Mouse (Mus musculus) hindbrain, embryonic 11.5 days (tissue): ENCODE results near the gene Topors. TPM values are rescaled to one million over a fixed set of nuclear protein-coding genes. Genes with fewer than 3 reads are reported as not detected.
A peak's percentile ranks its signal among the peaks of the same experiment; 100 is the strongest.

Source experiments
- ATAC-seq: fragments of 200-750 bp; cut with Nextera tagmentation; 2 replicates; pipeline ENCODE4 v1.8.0; 2017; ENCODE audit warnings: mild to moderate bottlenecking, moderate TSS enrichment, moderate library complexity; ENCODE audit not compliant: low FRiP score
- DNase-seq: peaks from one replicate; pipeline ENCODE4 v3.0.0-alpha.2; 2015; ENCODE audit warnings: low spot score
- H3K27ac ChIP-seq: fragments of 300-500 bp; sonication (generic); 2 replicates; pipeline ENCODE4 v1.5.1; 2014; ENCODE audit warnings: mild to moderate bottlenecking, low read depth, low read length
- H3K27me3 ChIP-seq: fragments of 300-500 bp; sonication (generic); 2 replicates; pipeline ENCODE4 v1.6.1; 2014; ENCODE audit warnings: mild to moderate bottlenecking, low read length, moderate library complexity, mixed read lengths; ENCODE audit not compliant: control insufficient read depth, insufficient read depth
- H3K36me3 ChIP-seq: fragments of 300-500 bp; sonication (generic); 2 replicates; pipeline ENCODE4 v1.6.1; 2014; ENCODE audit warnings: mild to moderate bottlenecking, low read length, moderate library complexity, mixed read lengths; ENCODE audit not compliant: control insufficient read depth, insufficient read depth
- H3K4me1 ChIP-seq: fragments of 300-500 bp; sonication (generic); replicated peaks from 2 replicates; pipeline ENCODE4 v1.6.1; 2014; ENCODE audit warnings: low read length, mixed read lengths; ENCODE audit not compliant: control insufficient read depth, insufficient read depth
- H3K4me2 ChIP-seq: fragments of 300-500 bp; sonication (generic); replicated peaks from 2 replicates; pipeline ENCODE4 v1.6.1; 2014; ENCODE audit warnings: mild to moderate bottlenecking, low read depth, low read length
- H3K4me3 ChIP-seq: fragments of 300-500 bp; sonication (generic); 2 replicates; pipeline ENCODE4 v1.5.1; 2014; ENCODE audit warnings: low read depth, low read length
- H3K9ac ChIP-seq: fragments of 300-500 bp; sonication (generic); 2 replicates; pipeline ENCODE4 v1.6.1; 2014; ENCODE audit warnings: low read depth, low read length
- H3K9me3 ChIP-seq: fragments of 300-500 bp; sonication (generic); 2 replicates; pipeline ENCODE4 v1.6.1; 2016; ENCODE audit warnings: low read length; ENCODE audit not compliant: control insufficient read depth
- WGBS: fragments of 180-500 bp; shearing (Covaris S2); extraction: QIAGEN DNeasy Blood & Tissue Kit; methylation state at CpG from one replicate; pipeline ENCODE4 v1.1.7; 2014; 5-methylcytosine and 5-hydroxymethylcytosine counted together
- polyA plus RNA-seq: library from polyadenylated mRNA; unstranded; fragments of >200 nt; fragmentation: Nextera tagmentation; extraction: Ambion mirVana; gene quantifications from 2 replicates; pipeline ENCODE4 v1.2.1, GENCODE M21; 2014

Gene Topors
- 49.9 and 50.7 TPM in 2 replicates for polyA plus RNA-seq

DNA sequence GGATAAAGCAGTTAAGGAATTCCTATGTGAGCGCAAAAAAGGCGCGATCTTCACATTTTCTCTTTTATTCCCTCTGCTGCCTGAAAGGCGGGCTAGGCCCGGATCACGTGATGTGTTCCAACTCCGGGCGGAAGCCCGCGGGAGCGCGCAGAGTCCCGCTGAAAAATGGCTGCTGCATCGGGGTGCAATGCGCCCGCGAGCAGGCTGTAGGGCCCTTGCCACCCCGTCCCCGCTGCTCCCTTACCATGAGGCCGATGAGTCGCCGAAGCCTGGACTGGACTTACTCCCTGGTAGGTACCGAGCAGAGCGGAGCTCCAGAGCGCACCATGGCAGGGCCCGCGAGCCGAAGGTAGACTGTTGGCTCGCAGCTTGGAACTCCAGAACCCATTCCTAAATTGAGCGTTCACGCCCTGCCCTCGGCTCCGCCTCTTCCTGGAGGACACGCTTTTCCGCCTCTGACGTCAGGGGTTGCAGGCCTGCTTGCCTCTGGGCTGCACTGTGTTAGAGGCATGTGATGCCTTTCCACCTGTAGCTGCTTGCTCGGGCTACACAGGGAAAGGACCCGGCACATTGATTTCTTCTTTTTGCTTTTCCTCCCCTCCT is at the start of gene Topors, which contains the start of gene Smim27:
TSS of gene Topors (minus strand) at position 421 of the 603 bp plus-strand sequence.
TSS of gene Smim27 (plus strand) at position 150 of the 603 bp plus-strand sequence.
- Histone ChIP-seq H3K27ac (peak within 1 kb of the TSS; percentile 88), H3K4me3 (peak within 1 kb of the TSS; percentile 81), H3K4me1 (no peaks in the 10 kb centered on the region), H3K27me3 (no peaks in the 10 kb centered on the region), H3K36me3 (no peaks in the 10 kb centered on the region; the same call in 1 of the 2 replicates), H3K9me3 (no peaks in the 10 kb centered on the region), H3K9ac (peak within 1 kb of the TSS; percentile 86), H3K4me2 (peak within 1 kb of the TSS; percentile 68)
- DNase-seq (peak; percentile 96), ATAC-seq (peak; percentile 95)
- WGBS = under 1% methylated on average over 38 of the region's 38 CpGs

DNA sequence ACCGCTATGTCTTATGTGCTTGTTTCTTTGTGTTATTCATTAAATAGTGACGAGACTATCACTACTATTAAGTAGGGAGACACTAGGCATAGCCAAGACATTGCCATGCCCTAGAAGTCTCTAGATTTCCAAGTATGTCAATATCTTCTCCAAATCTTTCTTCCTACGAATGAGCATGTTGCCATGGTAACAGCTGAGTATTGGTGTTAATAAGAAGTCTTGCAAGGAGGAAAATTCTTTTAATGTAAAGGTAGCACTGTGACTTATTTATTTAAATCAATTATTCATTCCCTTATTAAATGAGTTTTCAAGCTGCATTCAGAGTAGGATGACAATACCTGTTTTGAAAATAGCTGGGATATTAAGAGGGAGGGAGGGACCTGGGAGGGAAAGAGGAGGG is 47.8 kb upstream of the Topors start:
- H3K27ac ChIP-seq = no peak overlapping the region
- H3K27me3 ChIP-seq = no peaks in the 10 kb centered on the region
- no peak overlapping the region for H3K4me2 ChIP-seq
- no peak overlapping the region for H3K9ac ChIP-seq
- no peak for DNase-seq
- no peaks in the 10 kb centered on the region for H3K9me3 ChIP-seq
- no peak for ATAC-seq
- no peaks in the 10 kb centered on the region for H3K36me3 ChIP-seq
- no peaks in the 10 kb centered on the region for H3K4me1 ChIP-seq
- WGBS = 90% methylated on average over 3 of the region's 3 CpGs
- H3K4me3 ChIP-seq = no peak overlapping the region

DNA sequence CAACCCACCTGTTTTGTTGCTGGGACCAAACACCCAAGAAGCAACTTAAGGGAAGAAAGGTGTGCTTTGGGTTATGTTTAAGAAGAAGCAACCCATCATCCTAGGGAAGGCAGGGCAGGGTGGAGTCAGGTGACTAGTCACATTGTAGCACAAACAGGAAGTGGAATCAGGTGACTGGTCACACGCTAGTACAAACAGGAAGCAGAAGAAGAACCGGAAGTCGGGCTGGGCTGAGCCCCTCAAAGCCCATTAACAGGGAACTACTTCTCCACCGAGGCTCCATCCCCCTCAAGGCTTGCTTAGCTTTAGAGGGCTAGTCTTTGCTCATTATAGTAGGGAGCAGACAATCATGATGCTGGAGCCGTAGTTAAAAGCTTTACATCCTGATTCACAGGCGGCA is 43.4 kb upstream of the Topors start:
- Histone ChIP-seq H3K9ac (no peak overlapping the region), H3K4me1 (no peaks in the 10 kb centered on the region), H3K4me3 (no peak overlapping the region), H3K27ac (no peak overlapping the region), H3K9me3 (no peaks in the 10 kb centered on the region), H3K27me3 (no peaks in the 10 kb centered on the region), H3K36me3 (no peaks in the 10 kb centered on the region), H3K4me2 (no peak overlapping the region)
- DNase-seq (no peak), ATAC-seq (no peak)
- WGBS = 79% methylated on average over 6 of the region's 6 CpGs

DNA sequence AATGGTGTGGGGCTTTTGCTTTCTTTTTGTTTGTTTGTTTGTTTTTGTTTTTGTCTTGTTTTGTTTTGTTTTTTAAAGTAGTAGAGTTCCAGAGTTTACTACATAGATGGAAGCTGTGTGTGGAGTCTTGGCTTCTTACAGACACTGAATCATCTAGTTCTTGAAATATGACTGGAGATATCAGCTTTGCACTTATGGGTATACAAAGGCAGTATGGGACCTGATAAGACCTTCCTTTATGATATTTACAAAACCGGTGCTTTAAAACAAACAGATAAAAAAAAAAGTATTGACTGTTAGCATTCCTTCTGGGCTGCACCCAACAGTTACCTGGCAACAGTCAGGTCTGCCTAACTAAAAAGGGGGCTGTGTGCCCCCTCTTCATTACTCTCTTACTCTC is 42.6 kb upstream of the Topors start:
- Histone ChIP-seq H3K4me2 (no peak overlapping the region), H3K9me3 (no peaks in the 10 kb centered on the region), H3K4me1 (no peaks in the 10 kb centered on the region), H3K27ac (no peak overlapping the region), H3K9ac (no peak overlapping the region), H3K4me3 (no peak overlapping the region), H3K27me3 (no peaks in the 10 kb centered on the region), H3K36me3 (no peaks in the 10 kb centered on the region)
- ATAC-seq (no peak), DNase-seq (no peak)
- 88% methylated on average over 1 of the region's 1 CpGs for WGBS

DNA sequence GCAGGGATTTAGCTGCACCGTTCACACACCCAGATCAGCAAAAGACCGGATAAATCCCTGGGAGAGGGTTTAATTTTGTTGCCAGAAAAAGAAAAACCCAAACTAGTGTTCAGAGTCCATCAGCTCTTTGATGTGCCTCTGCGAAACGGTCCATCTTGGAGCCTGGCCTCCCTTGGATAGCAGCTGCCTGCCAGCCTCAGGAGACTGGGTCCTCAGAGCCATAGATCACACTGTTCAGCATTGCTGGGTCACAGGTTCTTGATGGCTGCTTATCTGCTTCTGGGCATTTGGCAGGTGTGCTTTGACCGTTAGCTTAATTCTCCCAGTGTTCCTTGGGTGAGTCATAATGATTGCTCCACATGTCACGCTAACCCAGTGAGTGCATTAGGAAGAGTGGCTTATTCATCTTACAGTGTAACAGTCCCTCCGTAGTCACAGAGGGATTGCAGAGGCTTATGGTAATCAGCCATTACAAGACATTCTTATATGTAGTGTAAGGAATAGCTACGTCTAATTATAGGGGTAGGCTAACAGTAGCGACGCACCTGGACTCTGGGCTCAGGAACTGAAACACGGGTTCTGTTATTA is 41.2 kb upstream of the Topors start:
- no peak overlapping the region for H3K9ac ChIP-seq
- ATAC-seq = no peak
- no peak overlapping the region for H3K4me2 ChIP-seq
- H3K4me1 ChIP-seq = no peaks in the 10 kb centered on the region
- H3K36me3 ChIP-seq = no peaks in the 10 kb centered on the region
- H3K27me3 ChIP-seq = no peaks in the 10 kb centered on the region
- H3K4me3 ChIP-seq = no peak overlapping the region
- 87% methylated on average over 11 of the region's 11 CpGs for WGBS
- no peak for DNase-seq
- no peak overlapping the region for H3K27ac ChIP-seq
- H3K9me3 ChIP-seq = no peaks in the 10 kb centered on the region

DNA sequence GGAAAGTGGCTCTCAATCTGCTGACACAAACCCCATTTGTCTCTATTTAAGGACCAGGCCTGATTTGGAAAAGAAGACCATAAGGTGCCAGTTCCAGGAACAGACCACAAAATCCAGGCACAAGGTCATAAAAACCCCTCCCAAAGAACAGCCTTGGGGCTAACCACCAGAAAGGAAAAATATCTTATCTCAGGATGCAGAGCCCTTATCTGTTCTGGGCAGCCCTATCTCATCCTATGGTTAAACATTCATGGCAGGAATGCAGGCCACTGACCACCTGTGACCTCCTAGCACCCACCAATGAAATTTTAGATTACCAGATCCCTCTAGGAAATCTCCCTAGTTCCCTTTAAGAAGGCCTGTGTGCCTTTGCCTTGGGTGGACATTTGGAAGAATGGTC is 40.0 kb upstream of the Topors start:
- no peak overlapping the region for H3K4me3 ChIP-seq
- DNase-seq = no peak
- H3K27ac ChIP-seq = no peak overlapping the region
- no peaks in the 10 kb centered on the region for H3K4me1 ChIP-seq
- no peaks in the 10 kb centered on the region for H3K27me3 ChIP-seq
- no peaks in the 10 kb centered on the region for H3K36me3 ChIP-seq
- H3K9ac ChIP-seq = no peak overlapping the region
- no peak overlapping the region for H3K4me2 ChIP-seq
- no peak for ATAC-seq
- H3K9me3 ChIP-seq = no peaks in the 10 kb centered on the region

DNA sequence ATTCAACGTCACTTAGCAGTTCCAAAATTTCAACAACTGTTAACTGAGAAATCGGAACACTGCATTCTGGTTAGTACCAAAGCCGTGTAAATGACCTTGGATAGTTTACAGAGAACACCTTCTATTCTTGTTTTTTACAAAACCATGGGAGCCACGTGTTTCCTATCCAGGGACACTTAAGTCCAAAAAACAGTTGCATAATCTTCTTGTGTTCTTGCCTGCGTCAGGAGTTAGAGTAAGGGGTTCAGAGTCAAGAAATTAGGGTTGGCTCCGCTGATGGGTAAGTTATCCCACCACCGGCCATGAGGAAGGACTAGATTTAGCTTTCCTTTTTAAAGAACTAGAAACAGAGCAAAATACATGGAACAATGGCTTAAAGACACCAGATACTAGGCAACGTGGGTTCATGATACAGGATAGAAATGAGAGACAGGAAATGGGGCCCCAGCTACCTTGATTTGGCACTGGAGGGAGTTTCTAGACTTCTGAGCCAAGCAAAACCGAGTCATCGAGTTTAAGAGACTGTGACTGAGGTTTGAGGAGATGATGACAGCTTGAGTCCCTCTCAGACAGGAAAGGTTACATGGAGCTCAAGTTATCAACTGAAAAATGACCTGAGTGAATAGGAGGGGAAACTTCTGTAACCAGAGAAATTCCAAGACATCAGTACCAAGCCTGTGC is 32.9 kb upstream of the Topors start:
- Histone ChIP-seq H3K4me3 (no peak overlapping the region), H3K36me3 (no peaks in the 10 kb centered on the region), H3K27ac (no peak overlapping the region), H3K27me3 (no peaks in the 10 kb centered on the region), H3K9ac (no peak overlapping the region), H3K9me3 (no peaks in the 10 kb centered on the region), H3K4me1 (no peaks in the 10 kb centered on the region), H3K4me2 (no peak overlapping the region)
- WGBS = 89% methylated on average over 10 of the region's 10 CpGs
- DNase-seq (no peak), ATAC-seq (no peak)

DNA sequence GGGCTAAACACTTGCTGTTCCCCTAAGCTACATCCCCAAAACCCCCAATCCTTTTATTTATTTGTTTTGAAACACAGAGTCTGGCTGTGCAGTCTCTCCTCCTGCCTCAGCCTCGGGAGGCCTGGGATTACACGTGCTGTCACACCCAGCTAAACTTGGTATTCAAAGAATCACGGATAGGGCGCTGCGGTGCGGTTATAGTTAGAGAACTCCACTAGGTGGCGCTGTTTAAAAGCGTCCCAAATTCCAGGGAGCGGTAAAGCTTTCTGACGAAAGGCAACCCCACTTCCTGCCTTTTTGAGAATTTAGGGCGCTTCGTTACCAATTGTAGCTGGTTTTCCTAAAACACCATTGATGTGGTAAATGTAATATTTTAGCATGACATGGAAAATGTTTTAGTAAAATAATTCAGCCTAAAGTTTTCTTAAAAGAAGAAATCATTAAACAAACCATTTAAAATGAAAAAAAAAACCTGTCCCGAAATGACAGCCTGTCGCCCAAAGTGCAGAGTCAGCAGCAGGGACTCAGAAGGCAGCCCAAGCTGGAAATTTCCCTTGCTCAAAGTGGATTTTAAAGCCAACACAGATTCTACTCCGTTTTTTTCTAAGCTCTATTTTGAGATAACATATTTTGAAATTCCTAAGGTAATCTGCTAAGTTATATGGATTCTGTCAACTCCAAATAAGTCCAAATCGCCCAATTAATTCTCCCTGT is 31.6 kb upstream of the Topors start:
- DNase-seq (peak; percentile 90), ATAC-seq (peak; percentile 79)
- Histone ChIP-seq H3K4me2 (no peak overlapping the region), H3K9ac (no peak overlapping the region), H3K36me3 (no peaks in the 10 kb centered on the region), H3K9me3 (no peaks in the 10 kb centered on the region), H3K4me1 (no peaks in the 10 kb centered on the region), H3K27me3 (no peaks in the 10 kb centered on the region), H3K27ac (no peak overlapping the region), H3K4me3 (no peak overlapping the region)
- WGBS = 14% methylated on average over 16 of the region's 16 CpGs
